Mouse (Mus musculus): ENCODE measurements around the gene Gipr. TPM values are rescaled to one million over a fixed set of nuclear protein-coding genes. Genes with fewer than 3 reads are reported as not detected.

Gipr gene
- total RNA-seq, 1 experiment from 2014 or later: not detected

GRCm38 (mm10) chr7:19179173-19179572 lies 13.2 kb upstream of the Gipr start:
- ATAC-seq (replicated peaks; ENCODE audit: low read depth, poor library complexity, severe bottlenecking): peak; percentile 36; the same call in 1 of the 2 replicates

GRCm38 (mm10) chr7:19178443-19179092 lies 12.6 kb upstream of the Gipr start:
- peak; percentile 55 for ATAC-seq (replicated peaks; ENCODE audit: low read depth, poor library complexity, severe bottlenecking)

- no peak for ATAC-seq (replicated peaks; ENCODE audit: low read depth, poor library complexity, severe bottlenecking)
These were observed 12.1 kb upstream of the Gipr start for GRCm38 (mm10) chr7:19178035-19178434.

- no peak for ATAC-seq (replicated peaks; ENCODE audit: low read depth, poor library complexity, severe bottlenecking)
These were observed 11.3 kb upstream of the Gipr start for GRCm38 (mm10) chr7:19177216-19177615.

- no peak for ATAC-seq (replicated peaks; ENCODE audit: low read depth, poor library complexity, severe bottlenecking)
These were observed 10.6 kb upstream of the Gipr start for GRCm38 (mm10) chr7:19176516-19176947.

DNA sequence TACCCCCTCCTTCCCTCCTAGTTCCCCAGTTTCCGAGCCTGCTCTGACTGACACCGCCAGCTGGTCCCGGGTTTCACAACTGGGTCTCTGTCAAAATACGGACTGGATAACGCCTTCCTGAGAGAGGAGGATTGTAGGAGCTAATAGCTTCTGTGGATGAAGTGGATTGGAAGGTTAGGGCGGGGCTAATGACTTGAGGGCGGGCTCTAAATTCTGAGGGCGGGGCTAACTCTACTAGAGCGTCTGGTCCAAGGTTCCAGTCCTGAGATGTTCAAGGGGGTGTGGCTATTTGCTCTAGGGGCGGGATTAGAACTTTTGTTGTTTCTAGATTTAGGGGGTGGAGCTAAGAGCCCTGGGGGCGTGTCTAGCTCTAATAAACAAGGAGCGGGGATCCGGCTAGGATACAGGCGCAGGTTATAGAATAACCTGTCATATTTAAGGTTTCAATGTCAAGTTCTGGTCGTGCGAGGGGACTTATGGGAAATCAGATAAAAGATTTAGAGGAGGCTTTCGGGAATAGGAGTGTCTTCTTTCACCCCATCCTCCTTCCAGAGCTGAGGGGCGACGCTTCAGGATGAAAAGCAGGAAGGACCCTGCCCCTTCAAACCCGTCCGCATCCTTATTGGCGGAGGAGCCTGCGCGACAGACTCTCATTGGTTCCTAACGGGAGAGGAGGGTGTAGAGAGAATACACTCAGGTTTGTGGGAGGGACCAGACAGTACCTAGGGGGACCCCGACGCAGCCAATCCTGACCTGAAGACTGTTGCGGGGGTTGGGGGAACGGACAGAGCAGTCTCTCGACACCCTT lies 10.0 kb upstream of the Gipr start, which contains the start of gene Eml2:
TSS of gene Eml2 (plus strand) at position 714 of the 808 bp plus-strand sequence.
- ATAC-seq (replicated peaks; ENCODE audit: low read depth, poor library complexity, severe bottlenecking): peak; percentile 24

- ATAC-seq (replicated peaks; ENCODE audit: low read depth, poor library complexity, severe bottlenecking): peak; percentile 88
These were observed 6.9 kb upstream of the Gipr start for GRCm38 (mm10) chr7:19172874-19173273.

GRCm38 (mm10) chr7:19171831-19172230 lies 5.9 kb upstream of the Gipr start:
- no peak for ATAC-seq (replicated peaks; ENCODE audit: low read depth, poor library complexity, severe bottlenecking)

- ATAC-seq (replicated peaks; ENCODE audit: low read depth, poor library complexity, severe bottlenecking): no peak
These were observed 4.2 kb upstream of the Gipr start for GRCm38 (mm10) chr7:19170142-19170541.

DNA sequence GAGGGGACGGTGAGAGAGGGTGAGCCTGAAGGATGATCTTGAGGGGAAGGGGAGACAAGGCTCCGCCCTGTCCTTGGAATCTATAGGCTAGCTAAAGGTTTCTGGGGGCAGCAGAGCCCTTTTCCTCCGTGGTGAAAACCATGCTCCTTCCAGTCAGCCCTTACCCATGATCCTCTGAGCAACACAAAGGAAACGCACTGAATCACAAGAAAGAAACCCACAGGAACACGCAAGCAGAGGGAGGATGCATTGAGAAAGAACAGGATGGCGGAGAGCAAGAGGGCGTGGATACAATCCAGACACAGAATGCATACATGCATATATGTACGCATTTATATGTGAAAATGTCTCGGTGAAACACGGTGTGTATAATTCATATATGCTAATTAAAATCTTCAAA lies 3.6 kb upstream of the Gipr start:
- ATAC-seq (replicated peaks; ENCODE audit: low read depth, poor library complexity, severe bottlenecking): no peak

DNA sequence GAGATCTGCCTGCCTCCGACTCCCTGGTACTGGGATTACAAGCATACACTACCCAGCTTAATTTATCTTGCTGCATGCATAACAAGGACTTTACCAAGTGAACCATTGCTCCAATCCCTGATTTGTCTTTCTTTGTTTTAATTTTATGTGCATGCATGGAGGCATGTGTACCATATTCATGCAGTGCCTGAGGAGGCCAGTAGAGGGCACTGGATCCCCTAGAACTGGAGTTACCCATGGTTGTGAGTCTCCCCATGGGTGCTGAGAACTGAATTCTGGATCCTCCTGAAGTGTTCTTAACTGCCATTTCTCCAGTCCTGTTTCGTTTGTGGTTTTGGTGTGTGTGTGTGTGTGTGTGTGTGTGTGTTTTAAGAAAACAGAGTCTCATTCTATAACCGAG lies 1.1 kb upstream of the Gipr start:
- no peak for ATAC-seq (replicated peaks; ENCODE audit: low read depth, poor library complexity, severe bottlenecking)

- peak; percentile 49 for ATAC-seq (replicated peaks; ENCODE audit: low read depth, poor library complexity, severe bottlenecking)
These were observed 949 bp downstream of the Gipr start for GRCm38 (mm10) chr7:19164978-19165377.

GRCm38 (mm10) chr7:19164189-19164588 lies 1.7 kb downstream of the Gipr start:
- peak; percentile 35; the same call in 1 of the 2 replicates for ATAC-seq (replicated peaks; ENCODE audit: low read depth, poor library complexity, severe bottlenecking)

- no peak for ATAC-seq (replicated peaks; ENCODE audit: low read depth, poor library complexity, severe bottlenecking)
These were observed 2.2 kb downstream of the Gipr start for GRCm38 (mm10) chr7:19163752-19164151.

GRCm38 (mm10) chr7:19162928-19163327 lies 3.0 kb downstream of the Gipr start:
- no peak for ATAC-seq (replicated peaks; ENCODE audit: low read depth, poor library complexity, severe bottlenecking)

DNA sequence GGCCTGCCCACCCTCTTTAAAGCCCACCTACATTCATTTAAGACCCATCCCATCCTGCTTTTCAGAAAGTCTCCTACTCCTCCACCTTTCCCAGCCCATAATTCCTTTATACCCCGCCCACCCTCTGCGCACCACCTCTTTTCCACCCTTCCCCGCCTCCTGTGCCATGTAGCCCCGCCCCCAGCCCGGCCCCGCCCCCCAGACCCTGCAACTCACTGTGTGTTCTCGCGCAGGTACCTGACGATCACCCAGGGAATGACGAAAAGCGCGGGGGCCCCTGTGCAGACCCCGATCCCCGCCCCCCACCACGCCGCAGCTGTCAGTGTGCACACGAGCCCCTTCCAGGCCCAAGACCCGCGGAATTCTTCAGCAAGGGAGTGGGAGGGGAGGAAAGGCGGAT lies 5.8 kb downstream of the Gipr start:
- ATAC-seq (replicated peaks; ENCODE audit: low read depth, poor library complexity, severe bottlenecking): no peak

DNA sequence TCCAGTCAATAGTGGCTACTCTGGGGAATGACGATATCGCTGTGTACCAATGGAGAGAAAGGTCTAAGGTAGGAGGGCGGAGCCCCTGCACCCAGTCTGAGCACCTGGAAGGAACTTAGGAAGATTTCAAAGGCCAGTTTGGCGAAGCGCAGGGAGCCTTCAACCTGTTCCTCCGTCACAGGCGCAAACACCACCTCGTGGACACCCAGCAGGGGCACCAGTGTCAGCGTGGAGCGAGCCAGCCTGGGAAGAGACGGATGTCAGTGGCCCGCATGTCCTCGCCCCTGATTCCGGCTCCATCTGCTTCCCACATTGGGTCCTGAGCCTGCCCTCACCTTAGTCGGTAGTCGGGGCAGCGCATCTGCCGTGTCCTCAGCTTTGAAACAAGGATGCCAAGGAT lies 6.5 kb downstream of the Gipr start:
- no peak for ATAC-seq (replicated peaks; ENCODE audit: low read depth, poor library complexity, severe bottlenecking)

DNA sequence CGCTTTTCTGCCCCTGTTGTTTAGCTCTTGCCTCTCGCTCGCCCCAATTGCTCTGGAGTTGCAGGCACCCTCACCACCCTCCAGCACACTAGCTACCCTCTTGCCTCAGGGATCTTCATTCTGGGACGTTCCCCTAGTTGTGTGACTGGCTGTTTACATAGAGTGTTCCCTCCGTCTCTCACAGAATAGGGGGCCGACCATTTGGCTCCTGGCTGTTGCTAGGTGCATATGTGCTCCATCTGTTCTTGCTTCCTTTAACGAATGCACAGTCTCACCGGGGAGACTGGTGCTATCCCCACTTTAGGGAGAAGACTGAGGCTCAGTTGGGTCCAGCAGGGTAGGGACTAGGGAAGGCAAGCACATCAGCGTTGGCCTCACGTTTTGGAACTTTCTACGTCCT lies 7.3 kb downstream of the Gipr start:
- no peak for ATAC-seq (replicated peaks; ENCODE audit: low read depth, poor library complexity, severe bottlenecking)

DNA sequence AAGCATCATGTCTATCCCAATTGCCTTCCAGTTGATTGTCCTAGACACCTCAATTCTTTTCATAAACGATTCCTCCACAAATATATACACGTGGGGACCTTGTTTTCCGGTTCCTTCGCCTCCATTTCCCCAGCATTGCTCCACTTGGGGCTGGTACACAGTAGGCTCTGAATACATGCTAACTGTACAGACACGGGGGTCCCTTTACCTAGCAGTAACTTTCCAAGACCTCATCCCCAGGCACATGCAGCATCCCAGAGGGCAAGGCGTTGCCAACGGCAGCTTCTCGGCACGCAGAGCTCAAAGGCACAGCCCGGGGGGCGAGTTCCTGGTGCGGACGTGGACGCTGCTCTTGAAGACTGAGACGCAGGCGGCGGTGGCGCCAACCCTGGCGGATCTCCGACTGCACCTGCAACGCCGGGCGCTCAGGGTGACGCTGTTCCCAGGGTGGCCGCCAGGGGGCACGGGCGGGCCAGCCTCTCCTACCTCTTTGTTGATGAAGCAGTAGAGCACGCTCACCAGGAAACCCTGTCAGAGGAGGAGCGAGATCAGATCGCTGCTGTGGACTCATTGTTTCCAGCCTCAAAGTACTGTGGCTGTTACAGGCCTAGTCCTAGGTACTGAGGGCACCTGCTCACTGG lies 8.6 kb downstream of the Gipr start:
- peak; percentile 96 for ATAC-seq (replicated peaks; ENCODE audit: low read depth, poor library complexity, severe bottlenecking)

DNA sequence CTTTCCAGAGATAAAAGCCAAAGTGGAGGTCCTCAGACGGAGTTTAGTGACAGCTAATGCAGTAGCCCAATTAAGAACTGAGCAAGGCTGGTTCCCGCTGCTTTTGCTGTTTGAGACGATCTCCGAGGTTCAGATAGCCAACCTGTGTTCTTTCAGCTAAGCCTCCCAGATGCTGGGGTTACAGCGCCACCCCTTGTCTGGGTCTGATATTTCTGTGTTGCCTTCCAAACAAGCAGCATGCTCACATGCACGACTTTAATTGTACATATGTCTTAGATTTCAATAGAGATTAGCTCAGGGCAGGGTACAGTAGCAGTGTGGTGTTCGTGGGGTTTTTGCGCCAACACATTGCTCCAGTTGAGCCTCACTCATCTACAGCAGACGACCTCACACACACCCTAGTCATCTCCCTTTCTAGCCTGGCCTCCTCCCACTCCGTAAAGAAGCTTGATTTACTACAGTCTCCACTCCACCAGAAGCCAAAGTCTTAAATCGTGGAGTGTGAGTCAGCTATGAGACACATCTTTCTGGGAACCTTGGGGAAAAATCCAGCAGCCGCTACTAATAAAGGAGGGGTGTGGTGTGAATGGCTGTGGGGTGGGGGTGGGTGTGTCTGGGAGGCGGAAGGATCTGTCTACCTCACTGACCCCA lies 10.0 kb downstream of the Gipr start:
- ATAC-seq (replicated peaks; ENCODE audit: low read depth, poor library complexity, severe bottlenecking): no peak

Measured in common myeloid progenitor, adult 5-6 weeks (primary cell).